In the genomic region with DNA sequence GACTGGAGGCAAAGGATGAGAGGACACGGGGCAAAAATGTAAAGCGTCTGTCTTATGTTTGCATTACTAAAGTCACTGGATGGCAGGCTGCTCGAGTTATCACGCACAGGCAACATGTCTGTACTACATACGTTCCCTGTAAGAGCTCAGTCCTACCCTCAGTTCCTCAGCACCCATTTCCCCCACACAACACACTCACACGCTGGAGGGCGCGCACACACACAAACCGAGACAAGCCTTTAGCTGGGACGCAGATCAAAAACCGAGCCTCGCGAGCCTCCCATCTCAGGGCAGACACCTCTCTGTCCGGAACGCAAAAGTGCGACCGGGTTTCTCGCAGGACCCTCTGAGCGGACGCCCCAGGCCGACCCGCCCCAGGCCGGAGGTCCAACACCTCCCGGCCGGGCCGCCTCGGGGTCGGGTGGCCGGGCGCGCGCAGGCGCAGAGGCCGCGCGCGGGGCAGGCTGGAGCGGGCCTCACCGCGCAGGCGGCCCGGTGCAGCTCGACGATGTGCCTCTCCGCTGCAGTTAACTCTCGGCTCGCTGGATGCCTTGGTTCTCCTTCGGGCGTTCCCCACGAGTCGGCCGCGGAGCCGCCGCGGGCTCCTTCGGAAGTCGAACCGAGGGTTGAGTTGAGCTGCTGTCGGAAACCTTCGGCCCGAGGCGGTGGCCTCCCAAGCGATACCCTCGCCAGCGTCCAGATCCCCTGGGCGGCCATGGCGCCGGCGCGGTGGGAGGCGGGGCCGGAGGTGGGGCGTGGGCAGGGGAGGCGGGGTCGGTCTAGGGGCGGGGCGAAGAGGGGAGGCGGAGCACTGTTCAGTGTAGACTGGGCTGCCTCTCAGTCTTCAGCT, we compare ENCODE assay signal across 7 mouse cellular contexts. TPM values are rescaled to one million over a fixed set of nuclear protein-coding genes. Genes with fewer than 3 reads are reported as not detected.
DNase-seq lines count a peak whose midpoint lies in the region; ATAC-seq and TF ChIP-seq lines count a peak whose summit lies in the region.
"Not testable (repeated sequence)": the region's sequence is repeated elsewhere in the genome, so short reads cannot be mapped to it uniquely, and the experiment has no call there.

A gene (minus strand): TSS at position 752 of the 850 bp plus-strand sequence.

- H3K4me3 ChIP-seq in embryonic facial prominence, embryonic 13.5 days = peak within 1 kb of the TSS; percentile 47
- H3K4me3 ChIP-seq in heart, adult 2 months = peak within 1 kb of the TSS; percentile 48
- peak within 1 kb of the TSS; percentile 47 for H3K4me3 ChIP-seq in limb, embryonic 13.5 days
- peak within 1 kb of the TSS; percentile 42 for H3K4me3 ChIP-seq in midbrain, embryonic 16.5 days (ENCODE audit: low read depth, low read length)
- H3K4me3 ChIP-seq in spleen, adult 2 months (ENCODE audit: extremely low read depth, insufficient read depth, insufficient read length) = peak within 1 kb of the TSS; percentile 67

- peak within 1 kb of the TSS; percentile 86 for H3K27ac ChIP-seq in embryonic facial prominence, embryonic 13.5 days
- peak within 1 kb of the TSS; percentile 75 for H3K27ac ChIP-seq in heart, adult 2 months
- H3K27ac ChIP-seq in limb, embryonic 13.5 days = peak within 1 kb of the TSS; percentile 86; the same call in 1 of the 2 replicates
- peak within 1 kb of the TSS; percentile 83 for H3K27ac ChIP-seq in midbrain, embryonic 16.5 days (ENCODE audit: low read length)
- peak within 1 kb of the TSS; percentile 84 for H3K27ac ChIP-seq in spleen, adult 2 months (ENCODE audit: insufficient read depth, low read length)

- not testable (repeated sequence) for H3K36me3 ChIP-seq in embryonic facial prominence, embryonic 13.5 days; heart, adult 2 months (ENCODE audit: control insufficient read depth, insufficient read depth, low read length); limb, embryonic 13.5 days; midbrain, embryonic 16.5 days (ENCODE audit: control insufficient read depth, insufficient read depth, low read length); spleen, adult 2 months (ENCODE audit: control insufficient read depth, insufficient read depth, low read length)

- under 1% methylated on average over 51 of the region's 79 CpGs for WGBS in embryonic facial prominence, embryonic 13.5 days
- 1% methylated on average over 55 of the region's 79 CpGs for WGBS in heart, adult 2 months
- WGBS in limb, embryonic 13.5 days = 0% methylated on average over 40 of the region's 79 CpGs
- 0% methylated on average over 28 of the region's 79 CpGs for WGBS in midbrain, embryonic 16.5 days
- WGBS in spleen, adult 2 months = under 1% methylated on average over 60 of the region's 79 CpGs

- H3K9me3 ChIP-seq in embryonic facial prominence, embryonic 13.5 days; limb, embryonic 13.5 days; midbrain, embryonic 16.5 days (replicated peaks; ENCODE audit: control insufficient read depth, low read length, poor library complexity, severe bottlenecking): not testable (repeated sequence)

- intact Hi-C loops in heart, adult 2 months (cut with DNase I) = loop anchor here (5.0 to 10.0 kb wide), 2 partner anchors 71 to 952 kb away; no protein-coding TSS in a partner anchor

- H3K79me2 ChIP-seq in heart, adult 2 months (replicated peaks; ENCODE audit: control insufficient read depth, insufficient read depth, low read length) = not testable (repeated sequence)

- peak within 1 kb of the TSS; percentile 68 for H3K9ac ChIP-seq in embryonic facial prominence, embryonic 13.5 days
- H3K9ac ChIP-seq in heart, adult 2 months (ENCODE audit: low read depth, low read length) = peak within 1 kb of the TSS; percentile 71
- H3K9ac ChIP-seq in limb, embryonic 13.5 days = peak within 1 kb of the TSS; percentile 72
- peak within 1 kb of the TSS; percentile 68 for H3K9ac ChIP-seq in midbrain, embryonic 16.5 days (ENCODE audit: low read depth, low read length)

- H3K4me2 ChIP-seq in embryonic facial prominence, embryonic 13.5 days = peak within 1 kb of the TSS; percentile 44
- peak within 1 kb of the TSS; percentile 41 for H3K4me2 ChIP-seq in limb, embryonic 13.5 days (replicated peaks)
- peak within 1 kb of the TSS; percentile 39 for H3K4me2 ChIP-seq in midbrain, embryonic 16.5 days (ENCODE audit: low read length)

- not testable (repeated sequence) for TF ChIP-seq EP300 in heart, adult 2 months (IDR thresholded peaks at IDR 0.05; ENCODE audit: insufficient read depth, low read depth, low read length)

- peak; percentile 99 for ATAC-seq in embryonic facial prominence, embryonic 13.5 days (ENCODE audit: insufficient number of reproducible peaks, insufficient read depth, low FRiP score, low TSS enrichment, low read depth)
- peak; percentile 99 for ATAC-seq in limb, embryonic 13.5 days (ENCODE audit: low FRiP score, low read depth)
- ATAC-seq in midbrain, embryonic 16.5 days = peak; percentile 99

- TF ChIP-seq CTCF in heart, adult 2 months (IDR thresholded peaks at IDR 0.05); spleen, adult 2 months (IDR thresholded peaks at IDR 0.05; ENCODE audit: extremely low read depth, insufficient read depth, insufficient read length, insufficient replicate concordance): not testable (repeated sequence)

- H3K4me1 ChIP-seq in embryonic facial prominence, embryonic 13.5 days; heart, adult 2 months (ENCODE audit: control insufficient read depth, insufficient read depth, low read length); midbrain, embryonic 16.5 days (ENCODE audit: control insufficient read depth, insufficient read depth, low read length); spleen, adult 2 months (ENCODE audit: control insufficient read depth, insufficient read depth, insufficient read length): not testable (repeated sequence)
- H3K4me1 ChIP-seq in limb, embryonic 13.5 days = peaks cover 19% of the 10 kb centered on the region

- not testable (repeated sequence) for H3K27me3 ChIP-seq in embryonic facial prominence, embryonic 13.5 days; heart, adult 2 months (ENCODE audit: control insufficient read depth, insufficient read depth, low read length); limb, embryonic 13.5 days; midbrain, embryonic 16.5 days (ENCODE audit: control insufficient read depth, insufficient read depth, low read depth, low read length); spleen, adult 2 months (ENCODE audit: control insufficient read depth, insufficient read depth, low read length)

- DNase-seq in adrenal gland, postnatal 25 days = peak; percentile 90
- DNase-seq in heart, adult 2 months = peak; percentile 90 to 91
- DNase-seq in kidney, adult 8-10 months = peak; percentile 62 to 74
- peak; percentile 62 to 79 for DNase-seq in spleen, adult 2 months (ENCODE audit: low read depth in 1 of 2, low spot score in 2 of 2)

- TF ChIP-seq POLR2A in heart, adult 2 months (IDR thresholded peaks at IDR 0.05; ENCODE audit: insufficient read depth, low read depth, low read length) = peak; percentile 50; the same call in 1 of the 2 replicates
- peak; percentile 24; the same call in 1 of the 2 replicates for TF ChIP-seq POLR2A in spleen, adult 2 months (IDR thresholded peaks at IDR 0.05; ENCODE audit: low read depth, low read length)

RNA-seq across cellular contexts. Expression of the gene that starts here (rescaled TPM):
- total RNA-seq in adrenal gland, postnatal 25 days (2021) = 11.3 and 21.2 TPM in 2 replicates
- 36.3 and 42.6 TPM in 2 replicates for polyA plus RNA-seq in embryonic facial prominence, embryonic 13.5 days (2015; fragmentation: Nextera tagmentation; extraction: Ambion mirVana)
- 1 to 10 TPM; 8.0 to 8.3 TPM for total RNA-seq in heart, adult 2 months (2021)
- polyA plus RNA-seq in heart, adult 2 months (2012; rRNA removed) = 12.2 and 13.1 TPM in 2 replicates
- 44.1 and 46.0 TPM in 2 replicates for polyA plus RNA-seq in limb, embryonic 13.5 days (2015; fragmentation: Nextera tagmentation; extraction: Ambion mirVana)
- 35.9 and 36.3 TPM in 2 replicates for polyA plus RNA-seq in midbrain, embryonic 16.5 days (2015; fragmentation: Nextera tagmentation; extraction: Ambion mirVana)
- 15.3 and 21.2 TPM in 2 replicates for polyA plus RNA-seq in spleen, adult 2 months (2012; rRNA removed)

Comparison
In these comparisons a context has a peak if more than half of its experiments do, and no peak if none do; other contexts are left out.
1. Peak in every context shown above with its lines: DNase-seq, ATAC-seq, H3K4me3 ChIP-seq and H3K27ac ChIP-seq.